Mouse (Mus musculus) midbrain, embryonic 15.5 days (tissue): ENCODE measurements around the gene Olfr785. TPM values are rescaled to one million over a fixed set of nuclear protein-coding genes. Genes with fewer than 3 reads are reported as not detected.
"Not testable (repeated sequence)": the region's sequence is repeated elsewhere in the genome, so short reads cannot be mapped to it uniquely, and the experiment has no call there.

Source experiments
- ATAC-seq: fragments of 200-750 bp; cut with Nextera tagmentation; replicated peaks from 2 replicates; pipeline ENCODE4 v1.8.0; 2017; ENCODE audit warnings: moderate TSS enrichment
- H3K27ac ChIP-seq: fragments of 300-500 bp; sonication (generic); 2 replicates; pipeline ENCODE4 v1.5.1; 2015; ENCODE audit warnings: mild to moderate bottlenecking, inconsistent platforms
- H3K27me3 ChIP-seq: fragments of 300-500 bp; sonication (generic); replicated peaks from 2 replicates; pipeline ENCODE4 v1.6.1; 2015; ENCODE audit warnings: inconsistent platforms
- H3K36me3 ChIP-seq: fragments of 300-500 bp; sonication (generic); replicated peaks from 2 replicates; pipeline ENCODE4 v1.6.1; 2015; ENCODE audit warnings: inconsistent platforms
- H3K4me1 ChIP-seq: fragments of 300-500 bp; sonication (generic); 2 replicates; pipeline ENCODE4 v1.6.1; 2015; ENCODE audit warnings: inconsistent platforms
- H3K4me2 ChIP-seq: fragments of 300-500 bp; sonication (generic); 2 replicates; pipeline ENCODE4 v1.6.1; 2015; ENCODE audit warnings: inconsistent platforms, mild to moderate bottlenecking, moderate library complexity
- H3K4me3 ChIP-seq: fragments of 300-500 bp; sonication (generic); 2 replicates; pipeline ENCODE4 v1.5.1; 2015; ENCODE audit warnings: mild to moderate bottlenecking, inconsistent platforms
- H3K9ac ChIP-seq: fragments of 300-500 bp; sonication (generic); 2 replicates; pipeline ENCODE4 v1.6.1; 2015; ENCODE audit warnings: mild to moderate bottlenecking, inconsistent platforms
- H3K9me3 ChIP-seq: fragments of 300-500 bp; sonication (generic); 2 replicates; pipeline ENCODE4 v1.6.1; 2016; ENCODE audit warnings: inconsistent platforms
- WGBS: fragments of 180-500 bp; shearing (Covaris S2); methylation state at CpG from one replicate; pipeline ENCODE4 v1.1.7; 2015; ENCODE audit warnings: mixed read lengths; 5-methylcytosine and 5-hydroxymethylcytosine counted together
- polyA plus RNA-seq: library from polyadenylated mRNA; unstranded; fragments of >200 nt; fragmentation: Nextera tagmentation; extraction: Ambion mirVana; gene quantifications from 2 replicates; pipeline ENCODE4 v1.2.1, GENCODE M21; 2015

Gene Olfr785
- not detected in 2 replicates for polyA plus RNA-seq

- no peaks in the 10 kb centered on the region for H3K27me3 ChIP-seq
- no peaks in the 10 kb centered on the region for H3K4me1 ChIP-seq
- no peak within 1 kb of the TSS for H3K9ac ChIP-seq
- H3K4me2 ChIP-seq = no peak within 1 kb of the TSS
- H3K36me3 ChIP-seq = no peaks in the 10 kb centered on the region
- WGBS = 72% methylated on average over 2 of the region's 2 CpGs
- H3K4me3 ChIP-seq = no peak within 1 kb of the TSS
- ATAC-seq = no peak
- H3K27ac ChIP-seq = no peak within 1 kb of the TSS
- H3K9me3 ChIP-seq = no peaks in the 10 kb centered on the region
These were observed at the start of gene Olfr785 for GRCm38 (mm10) chr10:129405126-129405525. Gene Olfr785, plus strand, starts transcription at chr10:129405426.

DNA sequence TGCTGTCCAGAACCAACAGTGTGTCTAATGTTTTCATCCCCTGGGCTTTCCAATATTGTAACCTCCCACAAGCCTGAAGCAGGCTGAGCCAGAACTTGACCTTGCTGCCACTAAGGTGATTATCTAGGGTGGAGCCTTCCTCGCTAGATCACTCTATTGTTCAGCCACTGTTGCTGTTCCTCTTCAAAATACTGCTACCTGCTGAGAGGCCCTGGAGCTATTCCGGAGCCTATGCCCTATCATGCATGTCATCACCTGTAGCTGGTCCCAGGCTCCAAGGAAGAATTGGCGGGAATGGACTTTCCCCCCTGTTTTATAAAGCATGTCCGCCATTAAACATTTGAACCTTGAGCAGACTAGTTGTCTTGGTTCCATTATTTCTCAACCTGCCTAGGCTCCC is 48.7 kb upstream of the Olfr785 start:
- not testable (repeated sequence) for H3K4me1 ChIP-seq, H3K27ac ChIP-seq, H3K9me3 ChIP-seq, H3K36me3 ChIP-seq, ATAC-seq, H3K27me3 ChIP-seq, H3K4me3 ChIP-seq, H3K9ac ChIP-seq, H3K4me2 ChIP-seq
- 87% methylated on average over 4 of the region's 4 CpGs for WGBS

DNA sequence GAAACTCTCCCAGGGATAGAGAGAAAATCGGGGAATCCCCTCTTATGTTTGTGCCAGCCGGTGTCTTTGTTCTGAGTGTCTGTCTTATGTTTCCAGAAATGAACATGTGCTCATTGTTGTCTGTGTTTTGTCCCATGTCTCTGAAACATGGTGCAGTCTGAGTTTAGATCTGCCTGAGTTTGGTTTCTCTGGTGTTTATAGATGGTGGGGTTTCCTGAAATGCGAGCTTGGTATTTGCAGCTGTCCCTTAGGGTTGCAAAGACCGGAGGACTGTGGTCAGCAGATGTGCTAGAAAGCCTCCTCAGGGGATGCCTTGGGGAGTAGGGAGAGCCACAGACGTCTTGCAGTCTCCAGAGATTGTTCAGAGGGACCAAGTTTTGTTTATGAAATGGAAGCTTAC is 47.9 kb upstream of the Olfr785 start:
- H3K4me3 ChIP-seq = no peak overlapping the region
- H3K9me3 ChIP-seq = no peaks in the 10 kb centered on the region
- 79% methylated on average over 5 of the region's 5 CpGs for WGBS
- no peak overlapping the region for H3K4me2 ChIP-seq
- no peaks in the 10 kb centered on the region for H3K36me3 ChIP-seq
- no peaks in the 10 kb centered on the region for H3K27me3 ChIP-seq
- H3K9ac ChIP-seq = no peak overlapping the region
- H3K4me1 ChIP-seq = no peaks in the 10 kb centered on the region
- no peak for ATAC-seq
- no peak overlapping the region for H3K27ac ChIP-seq

- ATAC-seq, H3K4me3 ChIP-seq, H3K36me3 ChIP-seq, H3K9me3 ChIP-seq, H3K27me3 ChIP-seq, H3K9ac ChIP-seq, H3K4me2 ChIP-seq, H3K27ac ChIP-seq, H3K4me1 ChIP-seq: not testable (repeated sequence)
- 89% methylated on average over 5 of the region's 5 CpGs for WGBS
These were observed 31.2 kb upstream of the Olfr785 start for GRCm38 (mm10) chr10:129374051-129374450.

- H3K9me3 ChIP-seq = no peaks in the 10 kb centered on the region
- H3K9ac ChIP-seq = no peak within 1 kb of the TSS
- H3K36me3 ChIP-seq = no peaks in the 10 kb centered on the region
- ATAC-seq = no peak
- no peaks in the 10 kb centered on the region for H3K27me3 ChIP-seq
- H3K27ac ChIP-seq = no peak within 1 kb of the TSS
- no peaks in the 10 kb centered on the region for H3K4me1 ChIP-seq
- no peak within 1 kb of the TSS for H3K4me3 ChIP-seq
- H3K4me2 ChIP-seq = no peak within 1 kb of the TSS
These were observed 21.4 kb upstream of the Olfr785 start, which contains the start of gene Olfr784 for GRCm38 (mm10) chr10:129383783-129384182. Gene Olfr784, plus strand, starts transcription at chr10:129384083.

- Histone ChIP-seq H3K27ac (no peak overlapping the region), H3K4me2 (no peak overlapping the region), H3K4me3 (no peak overlapping the region), H3K4me1 (no peaks in the 10 kb centered on the region), H3K27me3 (no peaks in the 10 kb centered on the region), H3K9me3 (no peaks in the 10 kb centered on the region), H3K9ac (no peak overlapping the region), H3K36me3 (no peaks in the 10 kb centered on the region)
- ATAC-seq = no peak
- 45% methylated on average over 5 of the region's 5 CpGs for WGBS
These were observed 4.3 kb upstream of the Olfr785 start for GRCm38 (mm10) chr10:129400892-129401291.

DNA sequence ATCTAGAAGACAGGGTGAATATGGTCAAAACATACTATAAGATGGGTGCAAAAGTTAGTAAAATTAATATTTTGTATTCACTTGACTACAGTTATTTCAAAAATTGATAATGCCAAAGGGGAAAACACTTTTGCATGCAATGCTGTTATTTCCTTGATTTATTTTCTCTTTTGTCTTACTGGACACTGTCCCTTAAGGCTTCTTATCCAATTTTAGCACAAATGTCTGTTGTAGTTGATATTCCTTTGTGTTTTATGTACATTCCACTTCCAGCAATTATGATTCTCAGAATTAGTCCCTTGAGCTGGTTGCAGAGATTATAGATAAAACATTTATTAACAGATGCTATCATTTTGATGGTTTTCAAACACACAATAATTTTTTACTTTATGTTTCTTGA is 21.8 kb downstream of the Olfr785 start, which contains the start of gene Olfr786:
Gene Olfr786 (plus strand): TSS at position 301 of the 400 bp plus-strand sequence.
- no peak for ATAC-seq
- H3K36me3 ChIP-seq = no peaks in the 10 kb centered on the region

More for the DNA sequence above, 21.8 kb downstream of the Olfr785 start, which contains the start of gene Olfr786:
- H3K4me3 ChIP-seq = no peak within 1 kb of the TSS
- no peak within 1 kb of the TSS for H3K27ac ChIP-seq
- H3K9ac ChIP-seq = no peak within 1 kb of the TSS
- H3K27me3 ChIP-seq = no peaks in the 10 kb centered on the region
- no peaks in the 10 kb centered on the region for H3K4me1 ChIP-seq
- no peak within 1 kb of the TSS for H3K4me2 ChIP-seq
- no peaks in the 10 kb centered on the region for H3K9me3 ChIP-seq

Other genes starting within 250 kb of the Olfr785 start
- not detected in 2 replicates for gene Olfr771, start 240.7 kb upstream of the Olfr785 start, polyA plus RNA-seq
- gene Olfr772, start 227.5 kb upstream of the Olfr785 start, polyA plus RNA-seq = not detected in 2 replicates
- not detected in 2 replicates for gene Olfr773, start 218.0 kb upstream of the Olfr785 start, polyA plus RNA-seq
- not detected in 2 replicates for gene Olfr774, start 169.2 kb upstream of the Olfr785 start, polyA plus RNA-seq
- not detected in 2 replicates for gene Olfr775, start 157.0 kb upstream of the Olfr785 start, polyA plus RNA-seq
- not detected in 2 replicates for gene Olfr776, start 146.3 kb upstream of the Olfr785 start, polyA plus RNA-seq
- gene Olfr777, start 133.9 kb upstream of the Olfr785 start, polyA plus RNA-seq = not detected in 2 replicates
- not detected in 2 replicates for gene Olfr780, start 87.3 kb upstream of the Olfr785 start, polyA plus RNA-seq
- not detected in 2 replicates for gene Olfr781, start 76.6 kb upstream of the Olfr785 start, polyA plus RNA-seq
- gene Olfr782, start 56.6 kb upstream of the Olfr785 start, polyA plus RNA-seq = not detected in 2 replicates
- gene Olfr784, start 21.3 kb upstream of the Olfr785 start, polyA plus RNA-seq = 0.09 TPM in 2 replicates
- gene Olfr786, start 21.9 kb downstream of the Olfr785 start, polyA plus RNA-seq = not detected in 2 replicates
- gene Olfr787, start 56.4 kb downstream of the Olfr785 start, polyA plus RNA-seq = not detected in 2 replicates
- not detected in 2 replicates for gene Olfr788, start 65.6 kb downstream of the Olfr785 start, polyA plus RNA-seq
- gene Olfr789, start 79.3 kb downstream of the Olfr785 start, polyA plus RNA-seq = not detected in 2 replicates
- gene Olfr790, start 93.1 kb downstream of the Olfr785 start, polyA plus RNA-seq = not detected in 2 replicates
- not detected in 2 replicates for gene Olfr791, start 116.4 kb downstream of the Olfr785 start, polyA plus RNA-seq
- gene Olfr792, start 133.7 kb downstream of the Olfr785 start, polyA plus RNA-seq = not detected in 2 replicates
- gene Olfr794, start 162.2 kb downstream of the Olfr785 start, polyA plus RNA-seq = not detected in 2 replicates
- not detected in 2 replicates for gene Olfr796, start 207.1 kb downstream of the Olfr785 start, polyA plus RNA-seq
- not detected in 2 replicates for gene Olfr798, start 222.5 kb downstream of the Olfr785 start, polyA plus RNA-seq
- not detected in 2 replicates for gene Olfr799, start 232.1 kb downstream of the Olfr785 start, polyA plus RNA-seq